Mouse (Mus musculus): ENCODE data around the gene Bach1.

- TF ChIP-seq CTCF (IDR thresholded peaks at IDR 0.05; ENCODE audit: borderline replicate concordance, insufficient read depth, low read length) (no peak), POLR2A (IDR thresholded peaks at IDR 0.05; ENCODE audit: low read depth, low read length) (no peak)
These were observed 41.5 kb upstream of the Bach1 start for GRCm38 (mm10) chr16:87657291-87657690.
